Mouse (Mus musculus) CD8-positive naive resting alpha-beta T cell, adult 2 months (primary cell): ENCODE data around the gene Pcdh8.

ENCODE experiments used
- DNase-seq, 2 experiments: peaks; one replicate each; pipeline ENCODE4 v3.0.0; 2022; ENCODE audit warnings: low read depth in 2 of 2, low spot score in 2 of 2

Gene Pcdh8

DNA sequence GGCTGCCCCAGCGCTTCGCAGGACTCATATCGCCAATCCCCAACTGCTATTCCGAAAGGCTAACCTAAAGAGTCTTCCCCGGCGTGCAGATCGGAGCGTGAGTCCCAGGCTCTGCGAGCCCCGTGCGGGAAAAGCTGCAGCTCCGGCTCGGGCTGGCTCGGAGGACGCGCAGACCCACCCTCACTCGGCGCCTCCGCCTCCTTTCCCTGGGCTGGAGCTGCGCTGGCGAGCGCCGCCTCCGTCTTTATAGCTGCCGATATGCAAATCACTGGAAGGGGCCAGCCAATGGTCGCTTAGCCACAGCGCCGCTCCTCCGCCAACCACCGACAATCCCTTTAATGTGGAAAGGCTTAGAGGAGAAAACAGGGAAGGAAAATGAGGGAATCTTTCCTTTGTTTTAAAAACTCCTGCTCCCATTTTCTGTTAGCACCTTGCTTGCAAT lies at the start of gene Pcdh8:
Pcdh8 (minus strand) TSS at position 219 of the 442 bp plus-strand sequence.
- no peak for DNase-seq

DNA sequence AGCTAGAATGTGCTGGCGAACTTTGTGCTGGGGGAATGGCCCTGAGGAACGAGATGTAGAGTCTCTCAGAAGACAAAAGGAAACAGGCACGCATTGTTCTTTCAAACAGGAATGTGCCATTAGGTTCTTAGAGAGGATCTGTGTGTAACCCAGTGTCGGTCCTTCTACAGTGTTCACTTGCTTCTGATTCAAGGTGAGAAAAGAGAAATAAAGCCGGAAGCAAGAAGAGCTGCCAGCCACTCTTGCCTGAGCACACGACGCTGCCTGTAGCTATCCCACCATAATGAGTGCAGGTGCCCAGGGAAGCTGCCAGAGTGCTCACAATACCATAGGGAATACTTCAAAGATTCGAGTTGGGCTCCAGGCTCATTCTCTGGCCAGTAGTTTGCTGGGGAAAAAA lies 43.6 kb upstream of the Pcdh8 start:
- no peak for DNase-seq

DNA sequence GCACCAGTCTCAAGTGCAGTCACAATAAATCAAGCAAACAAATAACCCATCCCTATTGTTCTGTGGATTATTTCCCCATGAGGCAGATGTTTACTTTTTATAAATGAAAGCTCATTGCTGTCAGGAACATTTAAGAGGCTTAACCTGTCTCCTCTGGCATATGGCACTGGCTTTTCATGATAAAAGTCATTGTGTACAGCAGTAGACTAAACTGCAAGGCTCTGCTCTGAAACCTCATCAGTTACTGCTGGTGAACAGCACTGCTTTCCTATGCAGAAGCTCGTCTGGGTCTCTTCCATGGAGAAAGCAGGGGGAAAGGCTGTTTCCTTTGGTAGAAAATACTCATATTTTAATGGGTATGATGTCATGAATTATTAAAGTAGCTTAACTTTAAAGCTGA lies 43.0 kb upstream of the Pcdh8 start:
- DNase-seq = no peak

DNA sequence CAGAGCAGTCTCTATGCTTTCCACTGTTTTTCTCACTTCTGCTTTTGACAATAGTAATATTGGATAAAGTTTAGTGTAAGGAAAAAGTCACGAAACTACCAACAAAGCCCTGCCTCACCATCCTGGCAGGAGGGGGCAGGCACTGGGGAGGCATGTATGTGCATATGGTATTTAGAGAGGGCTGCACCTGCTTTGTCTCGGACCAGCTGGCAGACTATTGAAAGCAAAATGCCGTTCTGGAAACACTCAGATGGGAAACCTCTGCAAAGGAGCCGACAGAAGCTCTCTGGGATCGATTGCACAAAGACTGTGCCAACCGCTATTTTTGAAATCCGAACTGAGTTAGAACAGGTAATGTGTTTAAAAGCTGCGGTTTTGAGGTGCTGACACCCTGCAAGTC lies 22.1 kb upstream of the Pcdh8 start:
- DNase-seq = no peak

DNA sequence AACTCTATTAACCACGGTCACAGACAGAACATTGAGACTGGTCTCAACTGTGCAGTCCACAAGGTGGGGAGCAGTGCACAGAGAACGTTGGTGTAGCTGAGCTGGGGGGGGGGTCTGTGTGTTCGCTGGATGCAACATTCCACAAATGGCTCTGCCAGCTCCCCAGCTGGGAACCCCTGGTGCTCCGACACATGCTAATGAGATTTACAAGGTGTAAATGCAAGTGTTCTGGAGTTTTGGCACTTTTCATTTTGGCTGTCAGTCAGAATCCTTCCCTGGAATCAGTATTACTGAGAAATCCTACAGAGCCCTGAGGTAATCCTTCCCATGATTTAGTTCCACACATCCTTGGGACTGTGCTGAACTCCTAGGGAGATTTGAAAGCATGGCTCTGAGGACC lies 18.4 kb upstream of the Pcdh8 start:
- no peak for DNase-seq

- DNase-seq = no peak
These were observed 17.6 kb upstream of the Pcdh8 start for GRCm38 (mm10) chr14:79788656-79789204.

GRCm38 (mm10) chr14:79787918-79788317 lies 16.8 kb upstream of the Pcdh8 start:
- no peak for DNase-seq

DNA sequence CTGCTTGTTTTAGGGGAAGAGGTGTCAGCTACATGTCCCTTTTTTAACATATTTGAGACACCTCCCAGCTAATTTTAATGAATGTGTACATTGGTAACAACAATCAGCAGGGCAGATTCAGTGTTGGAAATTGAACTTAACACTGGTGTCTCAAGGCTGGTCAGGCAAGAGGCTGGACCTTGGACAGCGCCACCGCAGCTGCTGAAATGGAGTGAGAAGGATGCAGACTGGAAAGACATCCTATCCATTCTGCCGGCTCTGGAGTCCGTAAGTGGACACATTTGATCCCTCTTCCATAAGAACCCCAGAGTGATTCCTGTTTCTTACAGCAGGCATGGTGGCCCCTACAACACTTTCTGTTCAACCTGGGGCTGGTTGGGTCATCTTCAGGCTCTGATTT lies 14.3 kb upstream of the Pcdh8 start:
- no peak for DNase-seq

GRCm38 (mm10) chr14:79780889-79781288 lies 9.8 kb upstream of the Pcdh8 start:
- DNase-seq = no peak

DNA sequence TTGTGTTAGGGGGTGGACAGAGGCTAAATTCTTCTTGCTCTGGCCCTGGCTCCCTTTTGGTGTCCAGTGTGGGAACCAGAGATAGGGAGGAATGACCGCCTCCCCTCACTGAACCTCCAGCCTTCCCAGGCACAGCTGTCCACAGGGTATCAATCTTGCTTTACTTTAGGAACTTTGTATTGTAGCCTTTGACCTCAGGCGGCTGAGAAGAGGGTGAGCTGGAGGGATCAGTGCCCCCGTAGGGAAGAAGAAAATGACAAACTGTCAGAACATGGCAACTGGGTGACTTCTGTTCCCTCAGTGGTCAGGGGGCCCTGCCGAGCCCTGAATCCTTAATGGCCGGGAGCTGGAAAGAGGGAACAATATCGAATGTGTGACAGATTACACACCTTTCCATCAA lies 9.2 kb upstream of the Pcdh8 start:
- DNase-seq = no peak

- no peak for DNase-seq
These were observed 8.7 kb upstream of the Pcdh8 start for GRCm38 (mm10) chr14:79779841-79780240.

- no peak for DNase-seq
These were observed 2.6 kb upstream of the Pcdh8 start for GRCm38 (mm10) chr14:79773425-79774391.

DNA sequence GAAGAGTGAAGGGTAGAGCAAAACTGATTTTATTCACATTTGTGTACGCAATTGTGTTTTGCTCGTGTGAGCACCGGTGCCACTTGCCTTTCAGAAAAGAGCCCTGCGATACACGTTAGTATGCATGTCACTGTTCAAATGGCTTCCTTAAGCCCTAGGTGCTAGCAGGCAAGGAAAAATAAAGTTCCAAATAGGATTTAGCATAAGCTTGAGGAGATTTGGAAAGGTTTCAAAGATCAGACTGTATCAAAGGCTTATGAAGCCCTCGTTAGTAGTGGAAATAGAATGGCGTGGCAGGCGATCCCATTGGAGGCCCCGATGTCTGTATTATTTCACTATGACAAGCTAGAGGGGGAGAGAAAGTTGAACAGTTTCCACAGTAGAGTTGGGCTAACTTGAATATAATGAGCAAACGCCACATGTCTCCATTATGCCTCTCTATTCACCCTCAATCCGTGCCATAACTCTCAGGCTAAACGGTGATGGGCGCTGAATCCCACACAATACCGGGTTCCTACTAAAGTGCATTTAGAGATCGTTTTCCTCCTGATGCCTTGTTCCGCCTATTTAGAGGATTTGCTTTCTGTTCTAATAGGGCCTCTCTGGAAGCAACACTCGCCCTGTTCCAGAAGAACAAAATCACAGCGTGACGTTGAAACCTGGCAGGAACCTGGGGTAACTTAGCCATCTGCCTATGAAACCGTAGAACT lies 845 bp upstream of the Pcdh8 start:
- DNase-seq = no peak

DNA sequence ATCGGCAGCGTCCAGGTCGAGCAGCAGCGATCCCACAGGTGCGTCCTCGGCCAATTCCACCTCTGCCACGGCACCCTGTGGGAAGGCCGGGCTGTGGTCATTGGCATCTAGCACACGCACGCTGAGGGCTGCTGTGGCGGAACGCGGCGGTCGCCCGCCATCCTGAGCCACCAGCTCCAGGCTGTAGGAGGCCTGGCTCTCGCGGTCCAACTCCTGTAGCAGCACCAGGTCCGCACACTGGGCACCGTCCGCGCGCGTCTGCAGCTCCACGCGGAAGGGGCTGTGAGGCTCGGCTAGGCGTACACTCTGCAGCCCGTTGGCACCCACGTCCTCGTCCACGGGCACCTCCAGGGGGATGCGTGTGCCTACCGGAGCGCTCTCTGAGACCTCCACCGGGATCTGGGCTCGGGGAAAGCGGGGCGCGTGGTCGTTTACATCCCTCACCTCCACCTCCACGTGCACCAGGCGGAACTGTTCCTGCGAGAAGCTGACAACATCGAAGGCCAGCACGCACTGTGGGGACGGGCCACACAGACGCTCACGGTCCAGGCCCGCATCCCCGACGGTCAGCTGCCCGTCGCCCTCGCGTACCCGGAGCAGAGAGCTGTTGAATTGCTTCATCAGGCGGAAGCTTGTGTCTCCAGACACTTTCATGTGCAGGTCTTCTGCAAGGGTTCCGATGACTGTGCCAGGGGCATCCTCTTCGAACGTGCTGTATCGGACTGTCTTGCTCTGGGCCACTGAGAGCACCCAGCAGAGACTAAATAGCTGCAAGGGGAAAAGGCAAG lies 612 bp downstream of the Pcdh8 start:
- DNase-seq = no peak

DNA sequence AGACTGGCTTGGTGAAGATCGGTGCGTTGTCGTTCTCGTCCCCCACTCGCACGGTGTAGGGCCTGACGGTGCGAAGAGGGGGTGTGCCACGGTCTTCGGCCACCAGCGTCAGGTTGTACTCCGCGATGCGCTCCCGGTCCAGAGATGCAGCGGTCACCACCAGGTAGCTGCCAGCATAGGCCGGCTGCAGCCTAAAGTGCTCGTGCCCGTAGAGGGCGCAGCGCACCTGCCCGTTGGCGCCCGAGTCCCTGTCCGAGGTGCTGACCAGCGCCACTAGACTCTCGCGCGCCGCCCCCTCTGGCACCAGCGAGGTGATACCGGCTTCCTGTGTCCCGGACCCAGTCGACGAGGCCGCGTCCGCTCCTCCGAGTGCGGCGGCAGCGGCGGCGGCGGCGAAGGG lies 1.5 kb downstream of the Pcdh8 start:
- DNase-seq = no peak

- DNase-seq = no peak
These were observed 2.1 kb downstream of the Pcdh8 start for GRCm38 (mm10) chr14:79768996-79769395.

- DNase-seq = no peak
These were observed 2.9 kb downstream of the Pcdh8 start for GRCm38 (mm10) chr14:79768076-79768830.

DNA sequence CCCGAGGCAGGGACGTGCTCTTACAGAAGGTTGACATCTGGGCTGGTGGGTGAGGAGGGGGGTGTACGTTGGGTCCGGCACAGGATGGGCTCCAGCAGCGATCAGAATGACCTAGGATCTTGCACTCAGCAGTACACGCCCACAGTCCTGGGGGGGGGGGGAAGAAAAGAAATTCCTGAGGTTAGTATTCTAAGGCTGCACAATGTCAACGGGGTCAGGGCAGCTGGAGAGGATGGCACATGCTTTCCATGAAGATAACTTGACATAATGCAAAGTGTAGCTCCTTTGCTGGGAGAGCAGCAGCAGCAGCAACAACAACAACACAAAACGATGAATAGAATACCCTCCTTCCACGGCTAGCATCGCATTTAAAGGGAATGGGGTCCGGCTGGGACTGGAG lies 3.5 kb downstream of the Pcdh8 start:
- DNase-seq = no peak

DNA sequence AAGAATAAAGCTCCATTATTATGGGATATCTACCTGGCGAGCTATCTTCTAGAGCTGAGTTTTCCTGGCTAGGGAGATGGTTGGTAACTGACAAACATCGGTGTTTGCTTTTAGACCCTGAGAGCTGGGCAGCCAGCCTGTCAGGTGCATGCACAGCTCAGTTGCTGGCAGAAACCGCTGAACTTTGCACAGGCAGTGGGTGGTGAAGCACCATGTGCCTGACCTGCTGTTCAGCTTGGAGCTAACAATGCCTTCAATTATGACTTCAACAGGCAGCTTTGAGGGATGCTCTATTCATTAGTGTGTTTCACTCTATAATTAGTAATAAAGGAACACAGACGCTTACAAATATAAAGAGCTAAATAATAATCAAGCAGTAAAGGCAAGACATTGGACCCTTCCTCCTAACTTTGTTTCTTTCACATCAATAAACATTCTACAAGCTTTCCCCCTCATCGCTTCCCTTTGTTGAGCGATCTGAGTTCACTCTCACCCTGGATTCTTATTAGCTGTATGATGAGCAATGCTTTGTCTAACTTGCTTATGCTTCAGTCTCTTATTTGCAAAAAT lies 5.8 kb downstream of the Pcdh8 start:
- no peak for DNase-seq

DNA sequence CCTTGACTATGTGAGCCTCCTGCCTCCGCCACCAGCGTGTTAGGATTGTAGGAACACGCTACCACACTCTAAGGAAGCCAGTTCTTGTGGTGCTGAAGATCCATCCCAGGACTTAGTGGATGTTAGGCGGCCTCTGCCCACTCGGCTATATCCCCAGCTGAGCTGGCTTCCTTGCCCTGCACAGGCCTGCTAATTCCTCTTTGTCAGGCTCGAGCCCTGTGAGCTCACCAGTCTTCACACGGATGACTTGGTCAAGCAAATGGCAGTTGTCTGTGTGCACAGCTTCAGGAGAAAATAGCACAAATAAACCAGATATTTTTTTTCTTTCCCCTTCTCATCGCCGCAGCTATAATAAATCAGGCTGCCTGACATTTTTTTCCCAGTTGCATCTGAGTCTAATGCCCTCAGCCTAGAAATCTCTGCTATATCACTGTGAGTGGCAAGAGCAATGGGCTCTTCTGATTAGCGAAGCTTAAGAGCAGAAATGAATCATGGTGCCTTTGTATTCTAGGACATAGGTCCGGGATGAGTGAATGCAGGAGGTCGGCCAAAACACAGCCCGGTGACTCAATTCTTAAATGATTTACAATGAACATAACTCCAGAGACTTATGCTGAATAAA lies 16.4 kb downstream of the Pcdh8 start:
- DNase-seq = no peak
